Mouse (Mus musculus) lung, postnatal 4 days (tissue): Measurements from ENCODE around the gene Kcnn3.

ENCODE experiments used
- DNase-seq, 2 experiments: peaks; one replicate each; pipeline ENCODE4 v3.0.0; 2021

Kcnn3 gene

DNA sequence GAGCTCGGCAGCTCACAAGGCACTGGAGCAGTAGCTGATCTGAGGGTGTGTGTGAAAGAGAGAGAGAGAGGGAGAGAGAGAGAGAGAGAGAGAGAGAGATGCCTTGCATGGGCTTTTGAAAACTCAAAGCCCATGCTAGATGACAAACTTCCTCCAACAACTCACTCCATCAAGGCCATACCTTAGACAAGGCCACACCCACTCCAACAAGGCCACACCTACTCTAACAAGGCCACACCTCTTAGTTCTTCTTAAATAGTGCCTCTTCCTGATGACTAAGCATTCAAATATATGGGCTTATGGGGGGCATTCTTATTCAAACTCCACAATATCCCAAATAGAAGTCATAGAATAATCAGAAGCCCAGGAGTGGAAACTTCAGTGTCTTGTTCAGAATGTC lies 49.1 kb downstream of the Kcnn3 start:
- DNase-seq, result no peak

DNA sequence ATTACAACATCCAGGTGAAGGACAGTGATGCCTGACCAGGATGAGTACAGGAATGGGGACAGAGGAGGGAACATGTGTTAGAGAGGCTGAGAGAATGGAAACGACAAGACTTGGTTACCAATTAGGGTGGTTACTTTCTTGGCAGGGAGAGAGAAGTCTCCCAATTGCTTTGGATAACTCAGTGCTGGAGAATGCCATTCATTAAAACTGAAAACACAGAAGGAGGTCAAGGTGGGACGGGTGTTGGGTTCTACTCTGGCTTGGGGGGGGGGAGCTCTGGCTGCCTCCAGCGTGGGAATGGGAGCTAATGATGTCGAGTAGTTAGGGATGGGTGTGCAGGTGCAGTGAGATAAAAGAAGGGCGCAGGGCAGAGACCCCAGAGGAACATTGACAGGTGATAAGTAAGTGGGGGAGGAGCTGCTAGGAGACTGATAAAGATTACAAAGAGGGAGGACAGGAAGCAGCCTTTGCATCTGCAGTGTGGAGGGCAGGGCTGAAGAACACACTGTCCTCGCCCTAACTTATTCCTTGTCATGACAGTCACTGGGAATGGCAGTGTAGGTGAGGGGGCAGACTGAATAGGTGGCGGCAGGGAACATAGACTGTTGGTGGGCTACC lies 49.9 kb downstream of the Kcnn3 start:
- DNase-seq, result no peak

DNA sequence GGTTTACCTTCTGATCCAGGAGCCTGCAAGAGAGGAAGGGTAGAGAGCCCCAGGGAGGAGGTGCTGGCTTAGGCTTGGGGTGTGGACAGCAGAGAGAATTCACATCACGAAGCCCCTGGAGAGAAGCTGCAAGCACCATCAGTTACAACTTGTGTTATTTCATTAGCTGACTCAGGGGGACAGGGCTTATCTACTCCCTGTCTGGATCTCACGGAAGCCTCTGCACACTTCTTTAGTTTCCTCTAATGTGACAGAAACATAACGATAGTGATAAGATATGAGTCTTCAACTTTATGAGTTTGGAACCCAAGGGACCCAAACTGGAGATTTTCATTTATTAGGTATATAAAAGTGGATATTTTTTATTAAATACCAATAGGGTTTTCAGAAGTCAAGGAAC lies 50.4 kb downstream of the Kcnn3 start:
- no peak for DNase-seq

DNA sequence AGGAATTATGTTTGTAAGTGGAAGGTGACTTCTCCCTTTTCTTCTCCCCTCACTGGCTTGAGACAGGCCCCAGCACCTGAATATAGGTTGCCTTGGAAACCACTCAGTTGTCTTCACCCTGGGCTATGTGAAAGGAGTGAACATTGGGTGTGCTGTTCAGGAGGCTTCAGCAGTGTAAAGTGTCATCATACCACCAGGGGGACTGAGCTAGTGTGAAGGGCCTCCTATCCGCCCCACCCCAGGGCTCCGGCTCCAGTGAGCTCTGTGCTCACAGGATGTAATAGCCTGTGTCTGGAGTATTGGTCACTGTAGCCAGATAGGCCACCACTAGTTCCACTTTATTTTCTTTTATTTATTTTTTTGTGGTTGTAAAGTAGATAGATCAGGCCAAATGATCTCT lies 54.3 kb downstream of the Kcnn3 start:
- DNase-seq, result peak; percentile 33 to 58

DNA sequence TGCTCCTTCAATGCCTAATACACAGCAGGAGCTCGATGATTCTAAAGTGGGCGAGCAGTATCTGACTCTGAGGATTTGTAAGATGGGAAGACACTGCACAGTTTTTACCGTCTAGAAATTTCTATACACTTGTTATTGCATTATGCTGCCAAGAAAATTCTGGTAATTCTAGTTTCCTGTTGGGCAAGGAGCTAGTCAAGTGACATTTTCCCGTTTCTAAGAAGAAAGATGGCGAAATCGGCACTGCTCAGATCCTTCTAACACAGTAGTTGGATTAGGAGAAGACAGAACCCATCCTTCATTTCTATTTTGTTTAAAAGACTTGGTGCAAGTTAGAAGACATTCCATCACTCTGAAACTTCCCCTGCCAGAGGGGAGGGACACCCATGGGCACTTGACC lies 56.4 kb downstream of the Kcnn3 start:
- DNase-seq, result no peak

DNA sequence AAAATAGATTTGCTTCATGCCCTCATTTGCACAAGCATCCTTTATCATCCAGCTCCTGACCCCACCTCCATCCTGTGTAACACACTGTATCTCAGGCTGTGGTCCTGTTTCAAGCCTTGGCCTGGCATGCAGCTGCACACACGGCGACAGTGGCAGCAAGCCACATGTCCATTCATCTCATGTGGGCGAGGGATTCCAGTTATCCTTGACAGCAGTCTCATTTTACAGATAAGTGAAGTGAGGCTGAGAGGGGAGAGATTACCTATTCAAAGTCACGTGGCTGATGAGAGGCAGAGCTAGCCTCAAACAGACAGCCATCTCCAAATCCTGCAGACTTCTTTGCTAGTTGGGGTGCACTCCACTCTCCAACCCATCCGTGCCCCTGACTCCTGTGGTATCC lies 57.2 kb downstream of the Kcnn3 start:
- DNase-seq, result no peak

DNA sequence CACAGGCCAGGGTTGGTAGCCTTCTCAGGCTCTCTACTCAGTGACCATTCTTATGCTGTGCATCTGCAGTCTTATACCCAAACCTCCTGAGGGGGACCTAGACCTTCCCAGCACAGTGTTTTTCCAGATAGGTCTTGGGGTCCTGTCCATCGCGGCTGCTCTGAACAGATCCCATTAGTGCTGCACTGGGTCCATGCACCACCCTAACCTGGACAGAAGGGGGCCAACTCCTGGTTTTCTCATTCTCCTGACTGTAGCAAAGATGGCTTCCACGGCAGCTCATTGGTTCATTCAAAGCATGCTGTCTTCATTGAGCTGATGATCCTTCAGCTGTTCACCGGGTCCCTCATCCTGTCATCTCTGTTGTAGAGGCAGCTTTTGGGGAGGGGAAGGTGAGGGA lies 58.1 kb downstream of the Kcnn3 start:
- DNase-seq, result no peak

DNA sequence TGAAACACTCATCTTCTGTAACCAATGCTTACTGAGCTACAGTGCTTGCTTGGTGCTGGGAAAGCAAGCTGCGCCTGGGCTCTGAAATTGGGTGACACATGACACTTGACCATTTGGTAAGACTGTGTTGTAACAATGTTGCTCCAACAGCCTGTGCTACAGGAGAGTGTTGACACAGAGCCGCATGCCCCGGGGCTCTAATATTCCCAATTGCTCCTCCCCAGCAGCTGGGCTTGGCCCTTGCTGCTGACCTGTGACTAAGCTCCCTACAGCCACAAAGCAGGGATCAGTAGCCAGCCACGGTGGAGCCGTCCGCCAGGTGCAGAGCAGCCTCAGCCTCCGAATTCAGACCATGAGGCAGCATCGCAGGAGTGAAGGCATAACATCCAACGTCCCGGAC lies 58.8 kb downstream of the Kcnn3 start:
- DNase-seq, result peak; percentile 58 to 77

DNA sequence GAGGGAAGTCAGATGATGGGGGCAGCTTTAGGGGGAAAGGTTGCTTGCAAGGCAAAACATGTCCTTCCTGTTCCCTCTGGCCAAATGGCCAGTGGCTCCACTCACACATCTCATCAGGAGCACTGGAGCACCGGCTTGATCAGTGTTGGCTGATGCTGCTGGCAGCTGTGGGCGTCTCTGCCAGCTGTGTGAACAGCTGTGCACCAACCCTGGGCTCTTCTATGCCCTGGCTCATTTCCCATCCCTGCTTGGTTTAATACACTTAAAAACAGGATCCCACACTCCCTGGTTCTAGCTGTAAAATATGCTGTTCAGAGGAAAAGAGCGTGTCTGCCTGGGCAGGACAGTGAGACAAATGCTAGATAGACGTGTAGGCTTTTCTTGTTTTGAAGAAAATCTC lies 64.3 kb downstream of the Kcnn3 start:
- peak; percentile 30 to 60 for DNase-seq

DNA sequence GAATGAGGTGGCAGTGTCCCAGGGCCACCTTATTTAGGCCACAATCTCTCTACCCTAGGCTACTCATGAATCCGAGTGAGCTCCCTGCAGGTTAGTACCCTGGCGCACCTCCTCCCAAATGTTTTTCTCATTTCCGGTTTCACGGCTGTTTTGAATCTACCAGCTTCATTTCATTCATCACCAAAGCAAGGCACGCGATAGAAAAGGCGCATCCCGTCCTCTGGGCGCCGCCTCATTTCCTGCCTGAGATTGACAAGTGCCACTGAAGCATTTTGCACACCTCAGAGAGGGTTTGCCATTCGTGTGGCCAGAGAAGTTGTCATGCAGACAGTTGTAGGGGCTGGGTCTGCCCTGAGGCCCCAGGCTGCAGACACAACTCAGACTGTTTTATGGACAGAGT lies 68.5 kb downstream of the Kcnn3 start:
- DNase-seq, result peak in 1 of 2 experiments; percentile 23

DNA sequence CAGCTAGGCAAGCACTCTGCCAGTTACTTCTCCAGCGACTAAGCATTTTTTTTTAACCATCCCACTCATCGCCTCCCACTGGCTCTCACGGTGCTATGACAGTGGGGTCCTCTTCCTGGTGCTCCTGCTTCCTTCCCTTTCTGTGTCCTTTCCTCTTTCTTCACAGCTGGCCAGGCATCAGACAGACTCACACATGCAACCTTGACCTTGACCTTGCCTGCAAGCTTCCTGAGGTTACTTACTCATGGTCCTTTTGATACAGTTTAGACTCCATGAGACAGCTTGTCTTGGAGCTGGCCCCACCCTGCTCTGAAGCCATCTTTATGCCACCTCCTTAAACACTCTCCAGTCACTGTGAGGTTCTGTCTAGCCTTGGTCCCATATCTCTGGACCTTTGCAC lies 69.4 kb downstream of the Kcnn3 start:
- DNase-seq, result no peak

DNA sequence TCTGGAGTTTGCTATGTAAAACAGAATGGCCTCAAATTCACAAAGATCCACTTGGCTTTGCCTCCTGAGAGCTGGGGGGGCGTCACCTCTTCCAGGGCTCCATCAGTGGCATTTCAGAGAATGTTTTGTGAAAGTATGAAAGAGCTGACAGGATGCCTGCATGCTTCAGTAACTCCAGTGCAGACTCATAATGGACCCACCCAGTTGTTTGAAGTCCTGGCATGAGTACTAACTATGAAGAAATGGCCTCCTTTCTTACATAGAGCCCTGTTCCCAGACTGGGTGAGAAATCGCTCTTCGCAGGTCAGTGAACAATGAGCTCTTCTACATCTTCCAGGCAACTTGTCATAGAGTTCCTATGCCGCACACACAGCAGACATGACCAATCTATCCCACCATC lies 70.4 kb downstream of the Kcnn3 start:
- no peak for DNase-seq

DNA sequence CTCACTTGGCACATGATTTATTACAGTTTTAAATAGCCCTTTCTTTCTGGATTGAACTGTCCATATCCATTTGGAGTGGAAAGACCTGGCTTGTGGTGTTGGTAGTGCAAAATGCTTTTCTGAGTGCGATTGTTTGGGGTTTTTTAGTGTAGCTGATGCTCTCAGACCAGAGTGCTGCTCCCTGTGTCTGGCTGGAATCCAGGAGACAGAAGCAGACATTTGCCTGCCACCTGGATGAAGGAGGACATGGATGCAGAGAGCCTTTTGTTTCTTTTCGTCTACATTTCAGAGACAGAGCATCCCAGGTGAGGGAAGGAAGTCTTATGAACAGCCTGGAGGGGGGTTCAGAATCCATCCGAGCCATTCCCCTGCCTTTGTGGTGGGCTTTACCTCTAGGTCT lies 71.5 kb downstream of the Kcnn3 start:
- no peak for DNase-seq

DNA sequence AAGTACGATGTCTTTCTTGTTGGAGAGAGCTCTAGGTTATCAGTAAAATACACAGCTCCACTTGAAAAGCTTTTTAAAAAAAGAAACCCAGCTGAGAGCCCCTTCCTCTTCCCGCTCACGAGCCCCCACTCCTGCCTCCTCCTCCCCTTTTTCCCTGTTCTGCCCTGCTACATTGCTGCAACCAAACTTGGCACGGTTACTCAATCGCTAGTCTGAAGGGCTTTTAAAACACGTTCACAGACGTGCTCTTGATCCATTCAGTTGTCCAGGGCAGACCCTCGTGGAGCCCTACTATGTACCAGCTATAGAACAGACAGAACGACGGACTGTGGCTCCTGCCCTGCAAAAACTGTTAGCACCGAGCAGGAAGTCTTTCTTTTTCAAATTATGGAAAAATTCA lies 72.8 kb downstream of the Kcnn3 start:
- no peak for DNase-seq

DNA sequence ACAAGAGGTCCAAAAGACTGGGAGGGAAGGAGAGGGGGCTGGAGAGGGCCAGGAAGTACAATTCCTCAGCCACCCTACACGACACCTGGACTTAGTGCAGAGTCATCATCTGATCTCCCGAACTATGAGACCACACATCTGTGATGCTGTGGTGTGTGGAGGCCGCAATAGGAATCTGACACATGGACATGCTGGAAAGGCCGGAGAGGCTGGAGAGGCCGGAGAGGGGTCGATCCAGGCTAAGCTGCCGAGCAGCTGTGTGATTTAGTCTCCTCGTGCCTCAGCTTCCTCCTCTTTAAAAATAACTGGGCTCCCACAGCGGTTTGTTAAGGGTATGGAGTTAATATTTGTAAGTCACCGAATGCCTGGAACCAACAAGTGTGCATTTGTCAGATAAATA lies 73.6 kb downstream of the Kcnn3 start:
- DNase-seq, result no peak

DNA sequence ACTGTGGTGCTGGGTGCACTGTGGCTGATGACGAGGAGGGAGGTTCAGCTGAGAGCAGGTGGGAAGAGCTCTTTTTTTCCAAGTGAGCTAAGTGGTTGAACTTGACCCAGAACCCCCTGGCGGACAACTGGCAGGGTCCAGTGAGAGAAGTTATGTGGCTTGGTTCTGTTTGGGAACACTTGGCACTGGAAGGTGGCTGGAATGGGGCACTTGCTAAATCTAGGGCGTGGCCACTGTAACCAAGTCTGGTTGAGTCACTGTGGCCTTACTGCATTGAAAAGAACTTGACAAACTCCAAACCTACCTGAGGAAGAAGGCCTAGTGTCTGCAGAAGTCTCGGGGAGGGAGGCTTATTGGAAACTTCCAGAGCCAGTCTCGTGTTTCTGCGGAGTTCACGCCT lies 78.4 kb downstream of the Kcnn3 start:
- no peak for DNase-seq

DNA sequence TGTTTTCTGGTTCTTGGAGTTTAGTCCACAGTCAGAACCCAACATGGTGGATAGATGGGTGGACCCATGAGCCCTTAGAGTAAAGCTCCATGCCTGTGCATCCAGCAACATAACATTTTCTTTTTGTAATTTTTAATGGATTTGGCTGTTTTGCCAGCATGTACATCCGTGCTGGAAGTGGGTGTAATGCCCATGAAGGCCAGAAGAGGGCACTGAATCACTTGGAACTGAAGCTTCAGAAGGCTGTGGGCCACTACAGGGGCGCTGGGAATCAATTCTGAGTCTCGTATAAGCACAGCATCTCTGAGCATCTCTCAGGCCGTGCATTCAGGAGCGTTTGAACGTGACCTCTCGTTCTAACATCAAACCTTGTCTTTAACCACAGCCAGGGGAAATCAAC lies 79.0 kb downstream of the Kcnn3 start:
- DNase-seq, result no peak

DNA sequence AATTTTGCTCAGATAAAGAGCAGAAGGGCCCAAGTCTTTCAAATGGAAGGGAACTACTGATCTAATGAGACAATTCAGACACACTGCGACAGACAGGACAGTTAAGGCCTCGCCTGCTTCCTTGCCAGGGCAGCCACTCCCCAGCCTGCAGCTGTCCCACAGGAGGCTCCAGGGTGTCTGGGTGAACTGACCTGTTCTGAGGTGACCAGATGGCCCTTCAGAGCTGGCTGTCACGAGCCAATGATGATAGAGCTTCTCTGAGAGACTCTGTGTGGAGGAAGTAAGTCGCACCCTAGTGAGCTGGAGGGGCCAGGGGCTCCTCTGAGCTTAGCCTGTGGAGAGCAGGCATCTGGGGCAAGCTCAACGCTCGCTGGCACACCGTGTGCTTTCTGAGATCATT lies 81.1 kb downstream of the Kcnn3 start:
- DNase-seq, result no peak

DNA sequence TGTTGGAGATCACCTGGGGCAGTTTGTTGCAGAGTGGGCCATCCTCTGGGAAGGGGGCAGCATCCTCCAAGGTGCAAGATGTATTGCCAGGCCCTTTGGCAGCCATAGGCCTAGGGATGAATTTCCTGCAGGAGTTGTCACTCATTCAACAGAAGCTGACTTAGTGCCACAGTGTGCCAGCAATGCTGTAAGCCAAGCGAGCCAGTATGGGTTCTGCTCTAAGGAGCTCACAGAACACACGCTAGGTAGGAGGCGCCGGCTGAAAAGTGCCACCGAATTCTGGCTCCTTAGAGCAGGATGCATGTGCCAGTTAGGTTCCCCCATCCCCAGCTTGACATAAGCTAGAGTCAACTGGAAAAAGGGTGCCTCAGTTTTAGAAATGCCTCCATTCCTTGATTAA lies 83.3 kb downstream of the Kcnn3 start:
- DNase-seq, result no peak

DNA sequence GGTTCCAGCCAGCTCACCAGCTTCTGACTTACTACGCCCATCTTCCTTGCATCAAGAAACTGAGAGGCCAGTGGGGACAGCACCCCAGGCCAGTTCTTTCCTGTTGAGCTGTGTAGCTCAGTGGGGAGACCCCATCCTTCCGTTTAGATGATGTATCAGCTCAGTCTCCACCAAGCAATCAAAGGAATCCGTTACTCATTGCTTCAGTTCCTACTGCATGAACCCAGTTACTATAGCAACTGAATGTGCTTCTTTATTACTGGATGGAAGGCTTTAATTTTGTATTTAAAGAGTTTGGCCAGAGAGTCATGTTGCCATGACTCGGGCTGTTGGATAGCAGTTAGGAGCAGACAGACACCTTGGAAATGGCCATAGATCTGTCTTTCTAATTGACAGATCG lies 85.3 kb downstream of the Kcnn3 start:
- DNase-seq, result no peak

DNA sequence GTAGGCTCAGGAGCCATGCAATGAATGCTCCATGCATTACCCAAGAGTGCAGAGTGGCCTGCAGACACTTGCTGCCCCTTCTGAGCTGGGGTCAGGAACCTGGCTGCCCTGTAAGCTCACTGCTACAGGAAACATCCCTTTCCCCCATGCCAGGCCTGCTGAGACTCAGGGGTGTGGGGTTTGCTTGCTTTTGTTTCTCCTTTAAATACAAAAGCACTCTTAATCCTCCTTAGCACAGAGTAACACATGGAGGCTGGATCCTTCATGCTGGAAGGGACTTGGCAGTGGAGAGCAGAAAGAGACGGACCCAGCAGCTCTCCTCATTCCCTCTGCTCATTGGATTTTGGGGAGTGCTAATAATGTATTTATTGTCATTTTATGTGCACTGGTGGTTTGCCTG lies 87.4 kb downstream of the Kcnn3 start:
- no peak for DNase-seq

DNA sequence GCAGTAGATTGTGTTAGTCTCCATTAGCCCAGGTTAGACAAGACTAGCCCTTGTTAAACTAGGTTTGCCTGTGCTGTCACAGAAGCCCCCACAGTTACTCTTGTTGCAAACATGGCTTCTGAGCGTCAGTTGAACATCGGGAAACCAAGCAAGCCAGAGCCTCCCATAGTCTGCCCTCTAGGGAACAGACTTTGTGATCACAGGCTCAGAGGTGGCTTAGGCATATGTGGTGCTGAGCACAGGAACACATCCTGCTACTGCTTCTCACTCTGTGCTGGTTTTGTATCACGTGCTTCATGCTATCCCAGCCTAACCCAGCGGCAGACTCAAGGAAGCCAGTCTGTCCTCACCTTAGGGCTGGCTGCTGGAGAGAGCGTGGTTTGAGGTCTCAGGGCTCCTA lies 92.1 kb downstream of the Kcnn3 start:
- no peak for DNase-seq

DNA sequence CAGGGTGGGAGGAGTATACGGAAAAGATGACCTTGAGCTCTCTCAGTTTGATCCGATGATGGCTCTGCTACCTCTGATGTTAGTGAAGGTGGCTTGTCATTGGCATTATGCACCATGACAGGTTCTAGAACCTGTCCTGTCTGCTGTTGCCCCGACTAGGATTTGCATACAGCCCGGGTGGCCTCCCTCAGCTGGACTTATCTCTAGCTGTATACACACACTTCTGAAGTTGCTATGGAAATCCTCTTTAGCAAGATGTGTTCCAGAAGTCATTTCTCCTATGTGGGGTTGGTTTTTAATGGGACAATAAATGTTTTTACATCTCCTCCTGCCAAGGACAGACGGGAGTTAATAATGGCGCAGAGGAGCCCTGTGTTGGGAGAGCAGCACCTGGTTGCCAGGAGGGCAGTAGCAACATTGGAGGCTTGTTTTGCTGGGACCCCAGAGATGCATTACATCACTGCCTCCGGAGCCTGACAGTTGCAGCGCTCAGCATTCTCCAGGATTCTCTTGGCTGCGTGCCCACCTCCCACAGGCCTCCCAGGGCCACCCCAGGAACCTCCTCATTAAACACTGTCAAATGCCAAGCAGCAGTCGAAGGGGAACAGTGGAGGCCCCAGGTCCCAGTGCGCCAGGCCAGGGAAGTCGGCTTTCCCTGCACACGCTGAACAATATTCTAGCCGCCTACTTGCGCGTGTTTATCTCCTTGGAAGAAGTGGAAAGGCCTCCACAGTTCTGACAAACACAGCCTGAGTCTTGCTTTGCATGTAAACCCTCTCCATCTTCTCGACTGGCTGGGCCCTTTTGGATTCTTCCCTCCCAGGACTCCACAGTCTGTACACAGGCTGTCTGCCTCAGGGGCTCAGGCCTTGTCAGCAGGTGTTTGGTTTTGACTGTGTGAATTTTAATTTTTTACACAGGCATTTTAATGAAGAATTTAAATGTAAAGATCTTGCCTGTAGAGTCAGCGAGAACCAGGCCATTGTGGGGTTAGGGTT lies 93.9 kb downstream of the Kcnn3 start:
- peak; percentile 81 to 86 for DNase-seq

DNA sequence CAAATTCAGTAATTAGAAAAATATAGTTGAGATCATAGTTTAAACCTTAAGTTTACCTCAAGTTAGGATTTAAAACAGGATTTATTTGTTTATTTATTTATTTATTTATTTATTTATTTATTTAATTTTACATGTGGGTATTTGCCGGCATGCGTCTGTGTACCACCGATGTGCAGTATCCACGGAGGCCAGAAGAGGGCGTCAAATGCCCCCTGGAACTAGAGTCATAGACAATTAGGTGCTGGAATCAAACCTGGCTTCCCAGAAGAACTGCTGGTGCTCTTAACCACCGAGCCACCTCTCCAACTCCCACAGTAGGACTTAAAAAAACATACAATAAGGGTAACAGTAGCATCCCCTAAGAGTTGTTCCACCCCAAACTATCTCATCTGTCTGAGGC lies 96.9 kb downstream of the Kcnn3 start:
- DNase-seq, result no peak

DNA sequence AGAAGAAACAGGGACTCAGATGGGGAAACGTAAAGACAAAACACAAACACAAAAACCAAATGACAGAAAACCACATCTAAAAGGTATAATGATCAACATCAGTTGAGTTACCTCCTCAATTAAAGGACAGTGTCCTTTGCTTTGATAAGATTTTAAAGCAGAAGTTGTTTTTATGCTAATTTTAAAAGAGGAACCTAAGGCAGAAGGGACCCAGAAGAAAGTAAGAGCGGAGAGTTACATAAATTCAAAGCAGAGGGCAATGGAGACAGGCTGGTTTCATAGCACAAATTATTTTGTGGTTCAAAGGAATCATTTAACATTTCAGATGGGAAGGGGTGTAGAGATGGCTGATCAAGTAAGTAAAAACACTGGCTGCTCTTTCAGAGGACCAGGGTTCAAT lies 97.4 kb downstream of the Kcnn3 start:
- DNase-seq, result no peak
